Mouse (Mus musculus): ENCODE results near the gene Snx9.

- TF ChIP-seq CTCF (IDR thresholded peaks at IDR 0.05; ENCODE audit: borderline replicate concordance, insufficient read depth, low read length) (no peak), POLR2A (IDR thresholded peaks at IDR 0.05; ENCODE audit: low read depth, low read length) (peak; percentile 58)
Observed at GRCm38 (mm10) chr17:5849421-5849910, 8.3 kb downstream of the Snx9 start.

Data from embryonic fibroblast, embryonic 13.5 days (primary cell).